Mouse (Mus musculus) testis, postnatal 14 days (tissue): ENCODE measurements around the gene Rai14.

Experiments used
- DNase-seq: peaks from one replicate; pipeline ENCODE4 v3.0.0; 2021; ENCODE audit warnings: low spot score

Gene Rai14

GRCm38 (mm10) chr15:10648372-10649109 is 65.9 kb downstream of the Rai14 start:
- DNase-seq, result no peak

- DNase-seq, result no peak
Observed at GRCm38 (mm10) chr15:10646297-10646696, 68.1 kb downstream of the Rai14 start.

GRCm38 (mm10) chr15:10645101-10645500 is 69.3 kb downstream of the Rai14 start:
- DNase-seq, result no peak

- no peak for DNase-seq
Observed at GRCm38 (mm10) chr15:10643819-10644218, 70.6 kb downstream of the Rai14 start.

GRCm38 (mm10) chr15:10643224-10643623 is 71.2 kb downstream of the Rai14 start:
- no peak for DNase-seq

- DNase-seq, result no peak
Observed at GRCm38 (mm10) chr15:10642419-10642818, 72.0 kb downstream of the Rai14 start.

- DNase-seq, result no peak
Observed at GRCm38 (mm10) chr15:10640721-10641120, 73.7 kb downstream of the Rai14 start.

GRCm38 (mm10) chr15:10637251-10637793 is 77.1 kb downstream of the Rai14 start:
- DNase-seq, result no peak

- no peak for DNase-seq
Observed at GRCm38 (mm10) chr15:10636844-10637243, 77.6 kb downstream of the Rai14 start.

- DNase-seq, result no peak
Observed at GRCm38 (mm10) chr15:10635121-10635520, 79.3 kb downstream of the Rai14 start.

GRCm38 (mm10) chr15:10634176-10634575 is 80.2 kb downstream of the Rai14 start:
- DNase-seq, result no peak

- no peak for DNase-seq
Observed at GRCm38 (mm10) chr15:10633381-10633780, 81.0 kb downstream of the Rai14 start.

GRCm38 (mm10) chr15:10632581-10632980 is 81.8 kb downstream of the Rai14 start:
- no peak for DNase-seq

- no peak for DNase-seq
Observed at GRCm38 (mm10) chr15:10632060-10632459, 82.4 kb downstream of the Rai14 start.

GRCm38 (mm10) chr15:10631541-10631940 is 82.9 kb downstream of the Rai14 start:
- no peak for DNase-seq

- DNase-seq, result no peak
Observed at GRCm38 (mm10) chr15:10628980-10629346, 85.5 kb downstream of the Rai14 start.

GRCm38 (mm10) chr15:10628131-10628979 is 86.1 kb downstream of the Rai14 start:
- no peak for DNase-seq

- DNase-seq, result no peak
Observed at GRCm38 (mm10) chr15:10623571-10624227, 90.7 kb downstream of the Rai14 start.

- no peak for DNase-seq
Observed at GRCm38 (mm10) chr15:10621194-10621593, 93.2 kb downstream of the Rai14 start.

GRCm38 (mm10) chr15:10619678-10620077 is 94.7 kb downstream of the Rai14 start:
- DNase-seq, result no peak

GRCm38 (mm10) chr15:10618276-10618675 is 96.1 kb downstream of the Rai14 start:
- no peak for DNase-seq

GRCm38 (mm10) chr15:10616001-10616400 is 98.4 kb downstream of the Rai14 start:
- no peak for DNase-seq
